ENCODE assay signal across 11 mouse cellular contexts in genomic region chr15:98916016-98916415, GRCm38 (mm10). TPM values are rescaled to one million over a fixed set of nuclear protein-coding genes. Genes with fewer than 3 reads are reported as not detected.
DNase-seq lines count a peak whose midpoint lies in the region; ATAC-seq and TF ChIP-seq lines count a peak whose summit lies in the region.
"Had no signal": no experiment of that assay in that cellular context is flagged by ENCODE, and none has a peak within 500 bp of the region (broad histone marks: within the 10 kb centered on the region; RNA-seq: fewer than 3 reads in every experiment).

No protein-coding gene starts in this region.

- no peak for ATAC-seq in heart, postnatal 0 days (ENCODE audit: insufficient read depth, low read depth)
- ATAC-seq in embryonic facial prominence, embryonic 15.5 days (ENCODE audit: insufficient number of reproducible peaks, low FRiP score, low TSS enrichment, low read depth): no peak
- ATAC-seq in intestine, embryonic 15.5 days: no peak
- no peak for ATAC-seq in midbrain, embryonic 14.5 days (ENCODE audit: low FRiP score, low TSS enrichment)
- ATAC-seq in megakaryocyte-erythroid progenitor cell, adult 5-6 weeks (replicated peaks; ENCODE audit: low FRiP score, low TSS enrichment, poor library complexity, severe bottlenecking): no peak

- no peak overlapping the region for H3K9ac ChIP-seq in heart, postnatal 0 days (replicated peaks; ENCODE audit: low read depth, low read length)
- no peak overlapping the region for H3K9ac ChIP-seq in embryonic facial prominence, embryonic 15.5 days
- H3K9ac ChIP-seq in intestine, embryonic 15.5 days: no peak overlapping the region
- H3K9ac ChIP-seq in midbrain, embryonic 14.5 days (replicated peaks; ENCODE audit: low read length): peak overlapping the region; percentile 84; the same call in 1 of the 2 replicates

- no peak overlapping the region for H3K4me3 ChIP-seq in heart, postnatal 0 days (ENCODE audit: low read depth, low read length)
- H3K4me3 ChIP-seq in embryonic facial prominence, embryonic 15.5 days (replicated peaks): peak overlapping the region; percentile 89; the same call in 1 of the 2 replicates
- H3K4me3 ChIP-seq in intestine, embryonic 15.5 days (replicated peaks): 0 out of 2 replicates have a peak overlapping the region, but pooled peaks have one; percentile 76
- H3K4me3 ChIP-seq in midbrain, embryonic 14.5 days (replicated peaks; ENCODE audit: low read depth, low read length): peak overlapping the region; percentile 91

- no peaks in the 10 kb centered on the region for H3K9me3 ChIP-seq in heart, postnatal 0 days (replicated peaks; ENCODE audit: control insufficient read depth, low read length)
- no peaks in the 10 kb centered on the region for H3K9me3 ChIP-seq in embryonic facial prominence, embryonic 15.5 days (replicated peaks)
- no peaks in the 10 kb centered on the region for H3K9me3 ChIP-seq in intestine, embryonic 15.5 days
- H3K9me3 ChIP-seq in midbrain, embryonic 14.5 days (ENCODE audit: control insufficient read depth, low read length): no peaks in the 10 kb centered on the region

- TF ChIP-seq CTCF in heart, postnatal 0 days (IDR thresholded peaks at IDR 0.05; ENCODE audit: low read depth): no peak

- 89% methylated on average over 4 of the region's 4 CpGs for WGBS in heart, postnatal 0 days
- 91% methylated on average over 4 of the region's 4 CpGs for WGBS in embryonic facial prominence, embryonic 15.5 days
- WGBS in intestine, embryonic 15.5 days: 89% methylated on average over 4 of the region's 4 CpGs
- WGBS in midbrain, embryonic 14.5 days: 91% methylated on average over 4 of the region's 4 CpGs

- intact Hi-C loops in heart, postnatal 10 days (cut with DNase I): loop anchor here (2.0 to 5.0 kb wide), 2 partner anchors 19 to 34 kb away; no protein-coding TSS in a partner anchor
- intact Hi-C loops in left cerebral cortex, postnatal 14 days (cut with DNase I): loop anchor here (1.0 to 5.0 kb wide), 2 partner anchors 14 to 34 kb away; no protein-coding TSS in a partner anchor

- peak overlapping the region; percentile 94 for H3K4me2 ChIP-seq in heart, postnatal 0 days (ENCODE audit: low read depth, low read length)
- peak overlapping the region; percentile 74 for H3K4me2 ChIP-seq in embryonic facial prominence, embryonic 15.5 days (replicated peaks)
- H3K4me2 ChIP-seq in intestine, embryonic 15.5 days (replicated peaks): peak overlapping the region; percentile 84
- H3K4me2 ChIP-seq in midbrain, embryonic 14.5 days (ENCODE audit: low read length): peak overlapping the region; percentile 78

- H3K36me3 ChIP-seq in heart, postnatal 0 days (replicated peaks; ENCODE audit: control insufficient read depth, insufficient read depth, low read length): peaks cover 44% of the 10 kb centered on the region
- peaks cover 30% of the 10 kb centered on the region for H3K36me3 ChIP-seq in embryonic facial prominence, embryonic 15.5 days
- peaks cover 13% of the 10 kb centered on the region; the same call in 1 of the 2 replicates for H3K36me3 ChIP-seq in intestine, embryonic 15.5 days
- peaks cover 30% of the 10 kb centered on the region for H3K36me3 ChIP-seq in midbrain, embryonic 14.5 days (ENCODE audit: control insufficient read depth, insufficient read depth, low read length)

- H3K27ac ChIP-seq in heart, postnatal 0 days (ENCODE audit: low read depth): no peak overlapping the region
- H3K27ac ChIP-seq in embryonic facial prominence, embryonic 15.5 days (replicated peaks): no peak overlapping the region
- no peak overlapping the region for H3K27ac ChIP-seq in intestine, embryonic 15.5 days
- H3K27ac ChIP-seq in midbrain, embryonic 14.5 days (replicated peaks; ENCODE audit: low read depth, low read length): no peak overlapping the region

- no peaks in the 10 kb centered on the region for H3K27me3 ChIP-seq in heart, postnatal 0 days (ENCODE audit: control insufficient read depth, insufficient read depth, low read length)
- no peaks in the 10 kb centered on the region for H3K27me3 ChIP-seq in embryonic facial prominence, embryonic 15.5 days
- no peaks in the 10 kb centered on the region for H3K27me3 ChIP-seq in intestine, embryonic 15.5 days (replicated peaks)
- H3K27me3 ChIP-seq in midbrain, embryonic 14.5 days (ENCODE audit: control insufficient read depth, insufficient read depth, low read length): no peaks in the 10 kb centered on the region
- H3K27me3 ChIP-seq: CH12.LX had no signal

- no peak for DNase-seq in heart, postnatal 0 days (ENCODE audit: low spot score)
- DNase-seq in heart, postnatal 10 days: no peak
- no peak for DNase-seq in midbrain, embryonic 14.5 days
- no peak for DNase-seq in retina, embryonic 14.5 days (ENCODE audit: low spot score)
- DNase-seq in left cerebral cortex, postnatal 14 days (ENCODE audit: low spot score in 2 of 2): no peak
- DNase-seq: cerebellum, adult 9-10 months had no signal

- H3K4me1 ChIP-seq in heart, postnatal 0 days (ENCODE audit: control insufficient read depth, insufficient read depth): peaks cover 12% of the 10 kb centered on the region
- H3K4me1 ChIP-seq in embryonic facial prominence, embryonic 15.5 days: peaks cover 26% of the 10 kb centered on the region
- H3K4me1 ChIP-seq in intestine, embryonic 15.5 days (replicated peaks): peaks cover 8% of the 10 kb centered on the region
- peaks cover 20% of the 10 kb centered on the region for H3K4me1 ChIP-seq in midbrain, embryonic 14.5 days (ENCODE audit: control insufficient read depth, insufficient read depth, low read length)

- TF ChIP-seq EP300 in heart, postnatal 0 days (IDR thresholded peaks at IDR 0.05; ENCODE audit: low read depth): no peak

RNA-seq across cellular contexts. Expression of gene Lmbr1l, which starts 2.0 kb away (rescaled TPM):
- 25.5 and 28.2 TPM in 2 replicates for total RNA-seq in heart, postnatal 0 days (2014; rRNA removed; ENCODE audit: low replicate concordance)
- 8.0 and 9.6 TPM in 2 replicates for polyA plus RNA-seq in heart, postnatal 0 days (2015; fragmentation: Nextera tagmentation; extraction: Ambion mirVana)
- 10 to 100 TPM; 15.4 to 16.1 TPM for total RNA-seq in heart, postnatal 10 days (2021)
- polyA plus RNA-seq in embryonic facial prominence, embryonic 15.5 days (2015; fragmentation: Nextera tagmentation; extraction: Ambion mirVana): 21.7 and 22.0 TPM in 2 replicates
- polyA plus RNA-seq in intestine, embryonic 15.5 days (2015; fragmentation: Nextera tagmentation; extraction: Ambion mirVana): 18.6 and 19.0 TPM in 2 replicates
- polyA plus RNA-seq in midbrain, embryonic 14.5 days (2014; fragmentation: Nextera tagmentation; extraction: Ambion mirVana): 11.2 and 19.4 TPM in 2 replicates
- total RNA-seq in megakaryocyte-erythroid progenitor cell, adult 5-6 weeks (2014; fragmentation: Nextera tagmentation): 8.7 and 14.5 TPM in 2 replicates
- total RNA-seq in megakaryocyte-erythroid progenitor cell, adult 5-6 weeks (2017): 5.7 and 12.0 TPM in 2 replicates
- total RNA-seq in left cerebral cortex, postnatal 14 days (2021): 10 to 100 TPM; 17.9 to 18.1 TPM

RNA-seq across cellular contexts. Expression of gene Dhh, which starts 17.7 kb away (rescaled TPM):
- 4.4 and 4.8 TPM in 2 replicates for total RNA-seq in heart, postnatal 0 days (2014; rRNA removed; ENCODE audit: low replicate concordance)
- 1.7 TPM in 2 replicates for polyA plus RNA-seq in heart, postnatal 0 days (2015; fragmentation: Nextera tagmentation; extraction: Ambion mirVana)
- total RNA-seq in heart, postnatal 10 days (2021): 1 to 10 TPM; 2.8 to 3.8 TPM
- polyA plus RNA-seq in embryonic facial prominence, embryonic 15.5 days (2015; fragmentation: Nextera tagmentation; extraction: Ambion mirVana): 1.7 and 2.4 TPM in 2 replicates
- polyA plus RNA-seq in intestine, embryonic 15.5 days (2015; fragmentation: Nextera tagmentation; extraction: Ambion mirVana): 0.96 and 1.1 TPM in 2 replicates
- polyA plus RNA-seq in midbrain, embryonic 14.5 days (2014; fragmentation: Nextera tagmentation; extraction: Ambion mirVana): 0.36 and 0.57 TPM in 2 replicates
- not detected in 2 replicates for total RNA-seq in megakaryocyte-erythroid progenitor cell, adult 5-6 weeks (2014; fragmentation: Nextera tagmentation)
- total RNA-seq in megakaryocyte-erythroid progenitor cell, adult 5-6 weeks (2017): not detected in 2 replicates
- total RNA-seq in left cerebral cortex, postnatal 14 days (2021): under 1 TPM; 0.15 to 0.24 TPM
- total RNA-seq: CH12.LX had no signal

RNA-seq across cellular contexts. Expression of gene Tuba1b, which starts 18.3 kb away (rescaled TPM):
- total RNA-seq in heart, postnatal 0 days (2014; rRNA removed; ENCODE audit: low replicate concordance): 2,330 and 2,912 TPM in 2 replicates
- 608 and 611 TPM in 2 replicates for polyA plus RNA-seq in heart, postnatal 0 days (2015; fragmentation: Nextera tagmentation; extraction: Ambion mirVana)
- total RNA-seq in heart, postnatal 10 days (2021): 100 to 1,000 TPM; 373 to 402 TPM
- 1,427 and 1,514 TPM in 2 replicates for polyA plus RNA-seq in embryonic facial prominence, embryonic 15.5 days (2015; fragmentation: Nextera tagmentation; extraction: Ambion mirVana)
- polyA plus RNA-seq in intestine, embryonic 15.5 days (2015; fragmentation: Nextera tagmentation; extraction: Ambion mirVana): 1,296 and 1,330 TPM in 2 replicates
- 1,095 and 1,120 TPM in 2 replicates for polyA plus RNA-seq in midbrain, embryonic 14.5 days (2014; fragmentation: Nextera tagmentation; extraction: Ambion mirVana)
- total RNA-seq in megakaryocyte-erythroid progenitor cell, adult 5-6 weeks (2014; fragmentation: Nextera tagmentation): 2,322 and 3,225 TPM in 2 replicates
- 801 and 969 TPM in 2 replicates for total RNA-seq in megakaryocyte-erythroid progenitor cell, adult 5-6 weeks (2017)
- 100 to 1,000 TPM; 689 to 750 TPM for total RNA-seq in left cerebral cortex, postnatal 14 days (2021)

RNA-seq across cellular contexts. Expression of gene Rhebl1, which starts 21.7 kb away (rescaled TPM):
- total RNA-seq in heart, postnatal 0 days (2014; rRNA removed; ENCODE audit: low replicate concordance): 7.5 and 12.6 TPM in 2 replicates
- 4.0 and 4.1 TPM in 2 replicates for polyA plus RNA-seq in heart, postnatal 0 days (2015; fragmentation: Nextera tagmentation; extraction: Ambion mirVana)
- 1 to 10 TPM; 1.6 to 2.8 TPM for total RNA-seq in heart, postnatal 10 days (2021)
- polyA plus RNA-seq in embryonic facial prominence, embryonic 15.5 days (2015; fragmentation: Nextera tagmentation; extraction: Ambion mirVana): 13.2 and 17.3 TPM in 2 replicates
- 10.8 and 12.5 TPM in 2 replicates for polyA plus RNA-seq in intestine, embryonic 15.5 days (2015; fragmentation: Nextera tagmentation; extraction: Ambion mirVana)
- 23.7 and 31.9 TPM in 2 replicates for polyA plus RNA-seq in midbrain, embryonic 14.5 days (2014; fragmentation: Nextera tagmentation; extraction: Ambion mirVana)
- 17.4 and 25.2 TPM in 2 replicates for total RNA-seq in megakaryocyte-erythroid progenitor cell, adult 5-6 weeks (2014; fragmentation: Nextera tagmentation)
- total RNA-seq in megakaryocyte-erythroid progenitor cell, adult 5-6 weeks (2017): 4.3 and 9.4 TPM in 2 replicates
- 1 to 10 TPM; 8.6 to 9.3 TPM for total RNA-seq in left cerebral cortex, postnatal 14 days (2021)

RNA-seq across cellular contexts. Expression of gene Gm49450, which starts 37.3 kb away (rescaled TPM):
- total RNA-seq in heart, postnatal 0 days (2014; rRNA removed; ENCODE audit: low replicate concordance): 78.3 and 158 TPM in 2 replicates
- polyA plus RNA-seq in heart, postnatal 0 days (2015; fragmentation: Nextera tagmentation; extraction: Ambion mirVana): not detected in 2 replicates
- total RNA-seq in heart, postnatal 10 days (2021): not detected
- polyA plus RNA-seq in embryonic facial prominence, embryonic 15.5 days (2015; fragmentation: Nextera tagmentation; extraction: Ambion mirVana): not detected in 2 replicates
- polyA plus RNA-seq in intestine, embryonic 15.5 days (2015; fragmentation: Nextera tagmentation; extraction: Ambion mirVana): not detected in 2 replicates
- polyA plus RNA-seq in midbrain, embryonic 14.5 days (2014; fragmentation: Nextera tagmentation; extraction: Ambion mirVana): not detected in 2 replicates
- total RNA-seq in megakaryocyte-erythroid progenitor cell, adult 5-6 weeks (2014; fragmentation: Nextera tagmentation): not detected in 2 replicates
- not detected in 2 replicates for total RNA-seq in megakaryocyte-erythroid progenitor cell, adult 5-6 weeks (2017)
- not detected for total RNA-seq in left cerebral cortex, postnatal 14 days (2021)
- total RNA-seq: layer of hippocampus, adult 18-20 months had no signal
